24 mouse cellular contexts compared by ENCODE assay signal in the genomic region with DNA sequence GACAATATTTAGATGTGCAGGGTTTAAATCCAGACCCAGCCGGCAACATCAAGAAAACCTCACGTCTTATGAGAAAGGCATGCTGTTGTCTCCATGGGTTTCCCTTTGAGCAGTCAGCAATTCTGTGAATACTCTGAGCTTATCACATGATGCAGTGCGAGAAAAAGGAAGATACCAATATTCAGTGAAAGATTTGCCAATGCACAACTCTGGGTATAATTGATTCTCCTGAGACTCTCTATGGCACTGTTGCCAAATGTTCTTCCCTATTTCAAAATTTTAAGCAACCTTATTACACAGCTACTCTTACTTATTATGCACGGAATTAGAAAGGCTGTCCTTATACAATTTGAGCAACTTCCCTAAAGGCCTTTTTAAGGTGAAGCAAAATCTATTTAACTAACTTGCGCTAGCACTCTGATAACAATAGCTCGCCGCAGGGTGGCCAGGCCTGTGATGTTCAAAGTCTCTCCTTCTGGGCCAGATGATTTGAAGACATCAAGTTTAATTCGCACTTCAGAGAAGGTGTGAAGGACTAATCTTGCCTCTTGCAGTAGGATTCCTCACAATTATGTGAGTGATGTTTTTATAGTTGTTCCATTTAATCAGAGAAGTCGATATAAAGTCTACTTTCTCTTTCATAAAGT.
DNase-seq lines count a peak whose midpoint lies in the region; ATAC-seq lines count a peak whose summit lies in the region.
"Had no signal": no experiment of that assay in that cellular context is flagged by ENCODE, and none has a peak within 500 bp of the region (broad histone marks: within the 10 kb centered on the region; RNA-seq: fewer than 3 reads in every experiment).

No protein-coding gene starts in this region.

- no peaks in the 10 kb centered on the region for H3K27me3 ChIP-seq in forebrain, embryonic 14.5 days (replicated peaks; ENCODE audit: control insufficient read depth, insufficient read depth, low read length)
- no peaks in the 10 kb centered on the region for H3K27me3 ChIP-seq in midbrain, embryonic 13.5 days
- H3K27me3 ChIP-seq: embryonic facial prominence, embryonic 15.5 days; heart, embryonic 12.5 days; kidney, embryonic 15.5 days; limb, embryonic 12.5 days; liver, embryonic 12.5 days had no signal

- no peak overlapping the region for H3K4me2 ChIP-seq in forebrain, embryonic 14.5 days (ENCODE audit: low read length)
- H3K4me2 ChIP-seq in midbrain, embryonic 13.5 days (replicated peaks), result no peak overlapping the region
- H3K4me2 ChIP-seq: embryonic facial prominence, embryonic 15.5 days; heart, embryonic 12.5 days; kidney, embryonic 15.5 days; limb, embryonic 12.5 days; liver, embryonic 12.5 days had no signal

- no peak overlapping the region for H3K4me3 ChIP-seq in forebrain, embryonic 14.5 days (ENCODE audit: low read depth, low read length)
- H3K4me3 ChIP-seq in midbrain, embryonic 13.5 days (replicated peaks), result no peak overlapping the region
- H3K4me3 ChIP-seq: embryonic facial prominence, embryonic 15.5 days; heart, embryonic 12.5 days; kidney, embryonic 15.5 days; limb, embryonic 12.5 days; liver, embryonic 12.5 days had no signal

- H3K9me3 ChIP-seq in forebrain, embryonic 14.5 days (replicated peaks; ENCODE audit: control insufficient read depth, low read length), result no peaks in the 10 kb centered on the region
- H3K9me3 ChIP-seq in midbrain, embryonic 13.5 days, result no peaks in the 10 kb centered on the region
- H3K9me3 ChIP-seq: embryonic facial prominence, embryonic 15.5 days; heart, embryonic 12.5 days; kidney, embryonic 15.5 days; limb, embryonic 12.5 days; liver, embryonic 12.5 days had no signal

- no peak overlapping the region for H3K9ac ChIP-seq in forebrain, embryonic 14.5 days (ENCODE audit: low read length)
- no peak overlapping the region for H3K9ac ChIP-seq in midbrain, embryonic 13.5 days (replicated peaks)
- H3K9ac ChIP-seq: embryonic facial prominence, embryonic 15.5 days; heart, embryonic 12.5 days; kidney, embryonic 15.5 days; limb, embryonic 12.5 days; liver, embryonic 12.5 days had no signal

- intact Hi-C loops in left cerebral cortex, postnatal 10 days (cut with DNase I), result no loop called here

- 44% methylated on average over 9 of the region's 9 CpGs for WGBS in forebrain, embryonic 14.5 days
- WGBS in midbrain, embryonic 13.5 days, result 38% methylated on average over 9 of the region's 9 CpGs

- no peaks in the 10 kb centered on the region for H3K36me3 ChIP-seq in forebrain, embryonic 14.5 days (ENCODE audit: control insufficient read depth, insufficient read depth, low read length)
- H3K36me3 ChIP-seq in midbrain, embryonic 13.5 days, result no peaks in the 10 kb centered on the region
- H3K36me3 ChIP-seq: embryonic facial prominence, embryonic 15.5 days; heart, embryonic 12.5 days; kidney, embryonic 15.5 days; limb, embryonic 12.5 days; liver, embryonic 12.5 days had no signal

- no peak overlapping the region for H3K27ac ChIP-seq in forebrain, embryonic 14.5 days (ENCODE audit: low read depth, low read length)
- peak overlapping the region; percentile 25; the same call in 1 of the 2 replicates for H3K27ac ChIP-seq in midbrain, embryonic 13.5 days
- H3K27ac ChIP-seq: embryonic facial prominence, embryonic 15.5 days; kidney, embryonic 15.5 days; limb, embryonic 12.5 days; liver, embryonic 12.5 days had no signal

- H3K4me1 ChIP-seq in forebrain, embryonic 14.5 days (ENCODE audit: control insufficient read depth, insufficient read depth, low read length), result peaks cover 23% of the 10 kb centered on the region
- peaks cover 23% of the 10 kb centered on the region for H3K4me1 ChIP-seq in midbrain, embryonic 13.5 days (replicated peaks)
- H3K4me1 ChIP-seq: embryonic facial prominence, embryonic 15.5 days; heart, embryonic 12.5 days; kidney, embryonic 15.5 days; limb, embryonic 12.5 days; liver, embryonic 12.5 days had no signal

- peak; percentile 59; the same call in 1 of the 2 replicates for ATAC-seq in frontal cortex, adult (ENCODE audit: low TSS enrichment)
- peak; percentile 45; the same call in 1 of the 2 replicates for ATAC-seq in forebrain, embryonic 14.5 days
- peak; percentile 61; the same call in 1 of the 2 replicates for ATAC-seq in midbrain, embryonic 13.5 days
- ATAC-seq in inflammation-experienced regulatory T-cells, adult 6 months, result no peak
- ATAC-seq: liver, embryonic 12.5 days had no signal

- no peak for DNase-seq in frontal cortex, postnatal 36 days (ENCODE audit: low spot score in 2 of 2)
- peak; percentile 5 for DNase-seq in R1 (ENCODE audit: low read depth, low spot score)
- peak; percentile 62 for DNase-seq in forebrain, embryonic 14.5 days (ENCODE audit: low spot score)
- DNase-seq in layer of hippocampus, postnatal 14 days (ENCODE audit: low spot score in 2 of 2), result no peak
- DNase-seq in left cerebral cortex, postnatal 10 days (ENCODE audit: extremely low spot score in 1 of 2, low spot score in 2 of 2), result no peak
- DNase-seq: adrenal gland, postnatal 25 days; cerebellum, adult 11 months; cerebellum, adult 9-11 months; gastrocnemius, postnatal 25 days; heart, adult 18-20 months; heart, postnatal 10 days; kidney, adult 11 months; kidney, postnatal 4 days; lung, adult 18-20 months; lung, postnatal 10 days; thymus, adult 18-20 months had no signal

Comparison
In these comparisons a context has a peak if more than half of its experiments do, and no peak if none do; other contexts are left out.
1. DNase-seq: peak in R1 (single experiment) and forebrain, embryonic 14.5 days (single experiment); none in frontal cortex, postnatal 36 days (0 of 2), layer of hippocampus, postnatal 14 days (0 of 2) and left cerebral cortex, postnatal 10 days (0 of 2).